Mouse (Mus musculus) bone marrow macrophage, adult 2 months (primary cell): ENCODE data around the gene Rnaset2b.
"Not testable (repeated sequence)": the region's sequence is repeated elsewhere in the genome, so short reads cannot be mapped to it uniquely, and the experiment has no call there.

Source experiments
- CTCF ChIP-seq: IDR thresholded peaks from 2 replicates; pipeline ENCODE4 v1.5.1; 2012; ENCODE audit warnings: low read depth, mild to moderate bottlenecking, low read length, moderate library complexity
- POLR2A ChIP-seq: IDR thresholded peaks from 2 replicates; pipeline ENCODE4 v1.6.1; 2012; ENCODE audit warnings: mild to moderate bottlenecking, low read depth, low read length, borderline replicate concordance

DNA sequence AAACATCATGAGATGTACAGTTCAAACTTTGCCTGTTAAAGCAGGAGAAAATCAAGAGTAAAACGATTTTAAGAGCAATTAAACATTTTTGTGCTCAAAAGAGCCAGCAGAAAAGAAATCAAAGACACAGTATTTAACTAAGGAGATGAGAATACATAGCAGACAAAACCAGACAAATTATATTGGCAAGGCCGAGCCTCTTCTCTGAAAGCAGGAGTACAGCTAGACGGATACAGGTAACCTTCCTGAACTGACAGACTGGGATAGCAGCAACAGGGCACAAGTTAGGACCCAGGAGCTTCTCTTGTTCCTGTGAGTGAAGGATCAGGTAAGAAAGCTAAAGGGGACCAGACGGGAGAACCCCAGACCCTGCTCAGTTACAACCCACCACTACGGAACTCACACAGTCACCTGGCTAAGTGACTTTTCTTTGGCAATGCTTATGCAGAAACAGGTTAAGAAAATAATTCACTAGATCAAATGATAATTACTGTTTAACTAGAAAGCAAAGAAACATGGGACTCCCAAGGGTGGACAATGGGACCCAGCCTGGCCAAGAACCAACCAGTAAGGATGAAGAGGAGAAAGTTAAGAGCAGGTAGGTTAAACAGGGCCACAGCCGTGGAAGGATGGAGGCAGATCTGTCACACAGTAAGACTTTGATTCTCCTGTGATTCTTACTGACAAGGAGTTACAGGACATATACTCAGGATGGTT, 10.7 kb upstream of the Rnaset2b start:
- TF ChIP-seq CTCF, POLR2A: not testable (repeated sequence)
